Mouse (Mus musculus) right cerebral cortex, postnatal 25 days (tissue): ENCODE results near the gene Ranbp2.
"Not testable (repeated sequence)": the region's sequence is repeated elsewhere in the genome, so short reads cannot be mapped to it uniquely, and the experiment has no call there.

ENCODE experiments used
- DNase-seq: peaks from one replicate; pipeline ENCODE4 v3.0.0; 2022

The Ranbp2 gene

GRCm38 (mm10) chr10:58497320-58498284 lies 50.9 kb downstream of the Ranbp2 start, which contains the start of gene Ccdc138:
Gene Ccdc138 (plus strand): TSS chr10:58497948.
- DNase-seq: peak; percentile 94

GRCm38 (mm10) chr10:58498516-58498915 lies 51.8 kb downstream of the Ranbp2 start:
- DNase-seq: no peak

GRCm38 (mm10) chr10:58529358-58529757 lies 82.6 kb downstream of the Ranbp2 start:
- DNase-seq: no peak

- DNase-seq: no peak
Observed at GRCm38 (mm10) chr10:58530896-58531790, 84.4 kb downstream of the Ranbp2 start.

GRCm38 (mm10) chr10:58532177-58532576 lies 85.5 kb downstream of the Ranbp2 start:
- DNase-seq: no peak

GRCm38 (mm10) chr10:58536276-58536675 lies 89.6 kb downstream of the Ranbp2 start:
- not testable (repeated sequence) for DNase-seq

GRCm38 (mm10) chr10:58540613-58541012 lies 93.9 kb downstream of the Ranbp2 start:
- DNase-seq: no peak
